Mouse (Mus musculus): ENCODE data around the gene Gm21854.
"Not testable (repeated sequence)": the region's sequence is repeated elsewhere in the genome, so short reads cannot be mapped to it uniquely, and the experiment has no call there.

Gene Gm21854

GRCm38 (mm10) chrY:5656686-5657085 lies at the start of gene Gm21854:
Gene Gm21854 (plus strand): TSS chrY:5656986.
- in situ Hi-C loops (cut with MboI; ENCODE audit: low sequenced_read_pairs), result not testable (repeated sequence)

Data from CH12F3 (cell line).